Mouse (Mus musculus): ENCODE data around the gene Piezo1.
"Not testable (repeated sequence)": the region's sequence is repeated elsewhere in the genome, so short reads cannot be mapped to it uniquely, and the experiment has no call there.

Gene Piezo1

GRCm38 (mm10) chr8:122551265-122552051 is at the start of gene Piezo1:
TSS of gene Piezo1 (minus strand) at chr8:122551329.
- DNase-seq (ENCODE audit: low read depth in 1 of 2, low spot score in 2 of 2) = peak; percentile 86 to 96

- no peak for DNase-seq (ENCODE audit: low read depth in 1 of 2, low spot score in 2 of 2)
Measured at GRCm38 (mm10) chr8:122600666-122601065, 49.5 kb upstream of the Piezo1 start.

- no peak for DNase-seq (ENCODE audit: low read depth in 1 of 2, low spot score in 2 of 2)
Measured at GRCm38 (mm10) chr8:122596031-122596430, 44.9 kb upstream of the Piezo1 start.

- no peak for DNase-seq (ENCODE audit: low read depth in 1 of 2, low spot score in 2 of 2)
Measured at GRCm38 (mm10) chr8:122593783-122594507, 42.8 kb upstream of the Piezo1 start.

- peak in 1 of 2 experiments; percentile 51 for DNase-seq (ENCODE audit: low read depth in 1 of 2, low spot score in 2 of 2)
Measured at GRCm38 (mm10) chr8:122593240-122593639, 42.1 kb upstream of the Piezo1 start.

GRCm38 (mm10) chr8:122586749-122587148 is 35.6 kb upstream of the Piezo1 start:
- no peak for DNase-seq (ENCODE audit: low read depth in 1 of 2, low spot score in 2 of 2)

GRCm38 (mm10) chr8:122586171-122586570 is 35.0 kb upstream of the Piezo1 start:
- DNase-seq (ENCODE audit: low read depth in 1 of 2, low spot score in 2 of 2) = no peak

GRCm38 (mm10) chr8:122585411-122585891 is 34.3 kb upstream of the Piezo1 start:
- DNase-seq (ENCODE audit: low read depth in 1 of 2, low spot score in 2 of 2) = no peak

- DNase-seq (ENCODE audit: low read depth in 1 of 2, low spot score in 2 of 2) = no peak
Measured at GRCm38 (mm10) chr8:122584981-122585380, 33.9 kb upstream of the Piezo1 start.

- DNase-seq (ENCODE audit: low read depth in 1 of 2, low spot score in 2 of 2) = no peak
Measured at GRCm38 (mm10) chr8:122580926-122581325, 29.8 kb upstream of the Piezo1 start.

GRCm38 (mm10) chr8:122579196-122579595 is 28.1 kb upstream of the Piezo1 start:
- DNase-seq (ENCODE audit: low read depth in 1 of 2, low spot score in 2 of 2) = no peak

- no peak for DNase-seq (ENCODE audit: low read depth in 1 of 2, low spot score in 2 of 2)
Measured at GRCm38 (mm10) chr8:122577116-122577515, 26.0 kb upstream of the Piezo1 start.

- DNase-seq (ENCODE audit: low read depth in 1 of 2, low spot score in 2 of 2) = peak; percentile 70 to 87
Measured at GRCm38 (mm10) chr8:122576648-122577022, 25.5 kb upstream of the Piezo1 start, which contains the start of gene Aprt. TSS of gene Aprt (minus strand) at chr8:122576909.

- DNase-seq (ENCODE audit: low read depth in 1 of 2, low spot score in 2 of 2) = no peak
Measured at GRCm38 (mm10) chr8:122575735-122576647, 24.9 kb upstream of the Piezo1 start.

- no peak for DNase-seq (ENCODE audit: low read depth in 1 of 2, low spot score in 2 of 2)
Measured at GRCm38 (mm10) chr8:122575286-122575685, 24.2 kb upstream of the Piezo1 start.

- DNase-seq (ENCODE audit: low read depth in 1 of 2, low spot score in 2 of 2) = no peak
Measured at GRCm38 (mm10) chr8:122574667-122575251, 23.6 kb upstream of the Piezo1 start.

GRCm38 (mm10) chr8:122574264-122574663 is 23.1 kb upstream of the Piezo1 start:
- DNase-seq (ENCODE audit: low read depth in 1 of 2, low spot score in 2 of 2) = no peak

GRCm38 (mm10) chr8:122573577-122573976 is 22.4 kb upstream of the Piezo1 start:
- DNase-seq (ENCODE audit: low read depth in 1 of 2, low spot score in 2 of 2) = no peak

- not testable (repeated sequence) for DNase-seq (ENCODE audit: low read depth in 1 of 2, low spot score in 2 of 2)
Measured at GRCm38 (mm10) chr8:122573176-122573575, 22.0 kb upstream of the Piezo1 start.

GRCm38 (mm10) chr8:122572751-122573150 is 21.6 kb upstream of the Piezo1 start:
- no peak for DNase-seq (ENCODE audit: low read depth in 1 of 2, low spot score in 2 of 2)
